Mouse (Mus musculus): ENCODE results near the gene Mlph. TPM values are rescaled to one million over a fixed set of nuclear protein-coding genes. Genes with fewer than 3 reads are reported as not detected.

The Mlph gene
- total and polyA plus RNA-seq, 3 experiments: not detected

GRCm38 (mm10) chr1:90895004-90895403 lies 19.9 kb upstream of the Mlph start:
- Histone ChIP-seq H3K9ac (ENCODE audit: control insufficient read depth, low read depth, low read length, poor library complexity, severe bottlenecking) (no peak overlapping the region), H3K4me1 (ENCODE audit: control insufficient read depth in 1 of 2, insufficient read depth in 2 of 2, low read length in 2 of 2) (no peaks in the 10 kb centered on the region), H3K27ac (ENCODE audit: control insufficient read depth, low read depth, low read length) (no peak overlapping the region), H3K9me3 (replicated peaks; ENCODE audit: insufficient read depth, low read length) (no peaks in the 10 kb centered on the region), H3K4me3 (ENCODE audit: control insufficient read depth in 1 of 2, insufficient read depth in 1 of 2, low read depth in 2 of 2, low read length in 2 of 2) (no peak overlapping the region), H3K79me2 (ENCODE audit: control insufficient read depth, insufficient read depth, low read length, poor library complexity) (no peaks in the 10 kb centered on the region), H3K36me3 (ENCODE audit: control insufficient read depth in 1 of 2, insufficient read depth in 2 of 2, low read length in 2 of 2) (no peaks in the 10 kb centered on the region), H3K27me3 (ENCODE audit: control insufficient read depth in 1 of 2, insufficient read depth in 2 of 2, low read length in 2 of 2) (no peaks in the 10 kb centered on the region)
- DNase-seq (ENCODE audit: low read depth, low spot score): no peak
- no peak for TF ChIP-seq ETS1 (IDR thresholded peaks at IDR 0.05; ENCODE audit: low read depth, low read length)
- TF ChIP-seq E2F4 (IDR thresholded peaks at IDR 0.05; ENCODE audit: borderline replicate concordance, low read depth, low read length): no peak
- no peak for TF ChIP-seq POLR2AphosphoS2 (IDR thresholded peaks at IDR 0.05; ENCODE audit: low read length)
- no peak for TF ChIP-seq ELF1 (IDR thresholded peaks at IDR 0.05; ENCODE audit: low read depth, low read length)
- TF ChIP-seq MEF2A (IDR thresholded peaks at IDR 0.05; ENCODE audit: extremely low read depth, insufficient replicate concordance, low read depth, low read length, poor library complexity, severe bottlenecking): no peak
- no peak for TF ChIP-seq SIN3A (IDR thresholded peaks at IDR 0.05; ENCODE audit: low read length)
- no peak for TF ChIP-seq POLR2AphosphoS5 (IDR thresholded peaks at IDR 0.05; ENCODE audit: borderline replicate concordance, low read depth, low read length)
- TF ChIP-seq TCF12 (IDR thresholded peaks at IDR 0.05; ENCODE audit: low read depth, low read length): no peak
- TF ChIP-seq ZNF384 (IDR thresholded peaks at IDR 0.05; ENCODE audit: low read depth, low read length): no peak
- TF ChIP-seq NRF1 (IDR thresholded peaks at IDR 0.05; ENCODE audit: insufficient read depth, low read depth, low read length, poor library complexity, severe bottlenecking): no peak
- TF ChIP-seq EP300 (IDR thresholded peaks at IDR 0.05; ENCODE audit: low read depth in 1 of 2, low read length in 2 of 2): no peak
- TF ChIP-seq POLR2A (IDR thresholded peaks at IDR 0.05; ENCODE audit: control insufficient read depth in 1 of 2, insufficient read depth in 1 of 2, low read depth in 1 of 2, low read length in 2 of 2, poor library complexity in 1 of 2): no peak
- TF ChIP-seq BHLHE40 (IDR thresholded peaks at IDR 0.05; ENCODE audit: borderline replicate concordance, low read depth, low read length): no peak
- TF ChIP-seq RAD21 (IDR thresholded peaks at IDR 0.05; ENCODE audit: low read depth, low read length): no peak
- no peak for TF ChIP-seq MYC (IDR thresholded peaks at IDR 0.05; ENCODE audit: low read depth, low read length)
- TF ChIP-seq CTCF (IDR thresholded peaks at IDR 0.05 in 2 of 3, conservative IDR thresholded peaks at IDR 0.05 in 1 of 3; ENCODE audit: control insufficient read depth in 1 of 3, insufficient read depth in 1 of 3, low read depth in 2 of 3, low read length in 3 of 3, poor library complexity in 1 of 3, severe bottlenecking in 1 of 3): no peak
- no peak for TF ChIP-seq CHD1 (IDR thresholded peaks at IDR 0.05; ENCODE audit: low read depth, low read length)
- TF ChIP-seq GABPA (IDR thresholded peaks at IDR 0.05; ENCODE audit: low read depth, low read length): no peak
- no peak for TF ChIP-seq TAL1 (IDR thresholded peaks at IDR 0.05; ENCODE audit: low read length)

- DNase-seq (ENCODE audit: low read depth, low spot score): no peak
- Histone ChIP-seq H3K27ac (ENCODE audit: control insufficient read depth, low read depth, low read length) (no peak overlapping the region), H3K27me3 (ENCODE audit: control insufficient read depth in 1 of 2, insufficient read depth in 2 of 2, low read length in 2 of 2) (no peaks in the 10 kb centered on the region), H3K4me1 (ENCODE audit: control insufficient read depth in 1 of 2, insufficient read depth in 2 of 2, low read length in 2 of 2) (no peaks in the 10 kb centered on the region), H3K9me3 (replicated peaks; ENCODE audit: insufficient read depth, low read length) (no peaks in the 10 kb centered on the region), H3K79me2 (ENCODE audit: control insufficient read depth, insufficient read depth, low read length, poor library complexity) (no peaks in the 10 kb centered on the region), H3K9ac (ENCODE audit: control insufficient read depth, low read depth, low read length, poor library complexity, severe bottlenecking) (no peak overlapping the region), H3K4me3 (ENCODE audit: control insufficient read depth in 1 of 2, insufficient read depth in 1 of 2, low read depth in 2 of 2, low read length in 2 of 2) (no peak overlapping the region), H3K36me3 (ENCODE audit: control insufficient read depth in 1 of 2, insufficient read depth in 2 of 2, low read length in 2 of 2) (no peaks in the 10 kb centered on the region)
- TF ChIP-seq USF2 (IDR thresholded peaks at IDR 0.05; ENCODE audit: borderline replicate concordance in 1 of 2, insufficient read depth in 1 of 2, low read depth in 1 of 2, low read length in 2 of 2) (no peak), USF1 (IDR thresholded peaks at IDR 0.05; ENCODE audit: low read depth, low read length) (no peak), MYB (IDR thresholded peaks at IDR 0.05; ENCODE audit: low read depth, low read length) (no peak), ZNF384 (IDR thresholded peaks at IDR 0.05; ENCODE audit: low read depth, low read length) (no peak), MEF2A (IDR thresholded peaks at IDR 0.05; ENCODE audit: extremely low read depth, insufficient replicate concordance, low read depth, low read length, poor library complexity, severe bottlenecking) (no peak), EP300 (IDR thresholded peaks at IDR 0.05; ENCODE audit: low read depth in 1 of 2, low read length in 2 of 2) (no peak), TAL1 (IDR thresholded peaks at IDR 0.05; ENCODE audit: low read length) (no peak)
Observed at GRCm38 (mm10) chr1:90896281-90896680, 18.6 kb upstream of the Mlph start.

Measured in MEL (cell line).